Mouse (Mus musculus): ENCODE results near the gene Gm4133.
"Not testable (repeated sequence)": the region's sequence is repeated elsewhere in the genome, so short reads cannot be mapped to it uniquely, and the experiment has no call there.

Gene Gm4133

DNA sequence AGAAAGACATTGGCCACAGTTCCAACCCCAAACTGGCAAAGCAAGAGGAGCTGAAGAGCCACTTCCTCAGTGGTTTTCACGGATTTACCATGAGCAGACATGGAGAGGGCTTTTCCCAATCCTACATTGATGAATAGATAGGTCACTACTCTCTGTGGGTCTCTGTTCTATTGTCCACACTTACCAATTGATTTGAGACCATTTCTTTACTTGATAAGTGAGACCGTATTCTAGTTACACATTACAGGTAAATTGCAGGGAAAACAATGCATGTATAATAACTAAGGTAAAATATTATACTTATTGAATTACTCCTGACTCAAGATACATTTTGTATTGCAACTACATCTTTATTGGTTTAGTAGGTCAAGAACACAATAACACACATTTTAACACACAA lies at the start of gene Gm4133:
TSS of gene Gm4133 (minus strand) at position 101 of the 400 bp plus-strand sequence.
- not testable (repeated sequence) for DNase-seq

DNA sequence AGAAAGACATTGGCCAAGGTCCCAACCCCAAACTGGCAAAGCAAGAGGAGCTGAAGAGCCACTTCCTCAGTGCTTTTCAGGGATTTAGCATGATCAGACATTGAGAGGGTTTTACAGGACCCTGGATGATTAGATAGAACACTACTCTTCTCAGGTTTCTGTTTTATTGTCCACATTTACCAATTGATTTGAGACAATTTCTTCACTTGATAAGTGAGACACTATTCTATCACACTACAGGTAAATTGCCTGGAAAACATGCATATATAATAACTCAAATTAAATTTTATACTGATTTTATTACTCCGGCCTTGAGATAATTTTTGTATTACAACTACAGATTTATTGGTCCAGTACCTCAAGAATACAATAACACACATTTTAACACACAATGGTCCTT lies 41.4 kb upstream of the Gm4133 start, which contains the start of gene Gm5728:
TSS of gene Gm5728 (minus strand) at position 101 of the 400 bp plus-strand sequence.
- not testable (repeated sequence) for DNase-seq
